9 mouse cellular contexts compared by ENCODE assay signal in the genomic region with DNA sequence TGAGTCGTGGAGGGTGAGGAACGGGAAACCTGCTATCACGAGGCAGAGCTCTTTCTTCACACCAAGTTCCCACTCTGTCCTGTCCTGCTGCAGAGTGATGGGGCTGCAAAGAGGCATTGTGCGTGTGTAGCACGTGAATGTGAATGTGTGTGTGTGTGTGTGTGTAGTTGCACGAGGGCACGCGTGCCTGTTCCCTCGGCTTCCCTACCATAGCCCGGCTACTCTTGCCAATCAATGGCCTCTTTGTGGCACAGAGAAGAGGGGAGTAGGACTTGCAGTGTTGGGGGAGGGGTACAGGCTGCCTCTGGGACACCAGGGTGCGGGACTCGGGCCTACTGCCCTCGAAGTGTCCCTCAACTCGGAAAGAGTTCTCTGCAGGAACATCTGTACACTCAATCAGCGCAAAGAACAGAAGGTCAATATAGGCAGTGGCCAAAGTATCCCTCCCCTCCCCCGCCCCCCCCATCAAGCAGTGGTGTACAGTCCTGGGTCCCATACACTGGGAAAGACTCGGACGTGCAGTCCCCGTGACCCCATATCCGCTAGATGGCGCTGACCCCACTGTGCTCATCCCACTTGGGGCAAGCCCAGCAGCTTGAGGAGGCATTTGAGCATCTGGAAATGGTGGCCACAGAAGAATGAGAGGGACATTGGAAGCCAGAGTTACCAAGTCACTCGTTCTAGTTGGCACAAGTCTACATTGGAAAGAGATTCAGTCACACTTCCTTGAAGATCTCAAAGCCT. TPM values are rescaled to one million over a fixed set of nuclear protein-coding genes. Genes with fewer than 3 reads are reported as not detected.
DNase-seq lines count a peak whose midpoint lies in the region; ATAC-seq lines count a peak whose summit lies in the region.
"Had no signal": no experiment of that assay in that cellular context is flagged by ENCODE, and none has a peak within 500 bp of the region (broad histone marks: within the 10 kb centered on the region; RNA-seq: fewer than 3 reads in every experiment).

No protein-coding gene starts in this region.

- no peaks in the 10 kb centered on the region for H3K9me3 ChIP-seq in midbrain, embryonic 10.5 days (replicated peaks)
- no peaks in the 10 kb centered on the region for H3K9me3 ChIP-seq in midbrain, embryonic 16.5 days (replicated peaks; ENCODE audit: control insufficient read depth, low read length, poor library complexity, severe bottlenecking)
- no peaks in the 10 kb centered on the region for H3K9me3 ChIP-seq in forebrain, embryonic 14.5 days (replicated peaks; ENCODE audit: control insufficient read depth, low read length)
- no peaks in the 10 kb centered on the region for H3K9me3 ChIP-seq in hindbrain, embryonic 15.5 days
- H3K9me3 ChIP-seq in limb, embryonic 13.5 days: no peaks in the 10 kb centered on the region
- no peaks in the 10 kb centered on the region for H3K9me3 ChIP-seq in neural tube, embryonic 13.5 days
- H3K9me3 ChIP-seq: stomach, embryonic 15.5 days had no signal

- H3K27me3 ChIP-seq in midbrain, embryonic 10.5 days (ENCODE audit: low read depth, poor library complexity, severe bottlenecking): peaks cover 46% of the 10 kb centered on the region
- H3K27me3 ChIP-seq in midbrain, embryonic 16.5 days (ENCODE audit: control insufficient read depth, insufficient read depth, low read depth, low read length): no peaks in the 10 kb centered on the region
- no peaks in the 10 kb centered on the region for H3K27me3 ChIP-seq in forebrain, embryonic 14.5 days (replicated peaks; ENCODE audit: control insufficient read depth, insufficient read depth, low read length)
- H3K27me3 ChIP-seq in hindbrain, embryonic 15.5 days: peaks cover 2% of the 10 kb centered on the region
- peaks cover 40% of the 10 kb centered on the region for H3K27me3 ChIP-seq in limb, embryonic 13.5 days
- peaks cover 12% of the 10 kb centered on the region for H3K27me3 ChIP-seq in neural tube, embryonic 13.5 days

- no peak for ATAC-seq in midbrain, embryonic 16.5 days
- ATAC-seq in forebrain, embryonic 14.5 days: no peak
- ATAC-seq in hindbrain, embryonic 15.5 days (ENCODE audit: low FRiP score, low read depth): peak; percentile 32; the same call in 1 of the 2 replicates
- ATAC-seq in limb, embryonic 13.5 days (ENCODE audit: low FRiP score, low read depth): 0 out of 2 replicates have a peak, but pooled peaks have one; percentile 51
- ATAC-seq in neural tube, embryonic 13.5 days (ENCODE audit: low read depth): 0 out of 2 replicates have a peak, but pooled peaks have one; percentile 12

- WGBS in midbrain, embryonic 10.5 days: 15% methylated on average over 22 of the region's 22 CpGs
- WGBS in midbrain, embryonic 16.5 days: 11% methylated on average over 22 of the region's 22 CpGs
- 10% methylated on average over 22 of the region's 22 CpGs for whole genome bisulfite sequencing in forebrain, embryonic 14.5 days
- 14% methylated on average over 22 of the region's 22 CpGs for WGBS in hindbrain, embryonic 15.5 days
- 20% methylated on average over 21 of the region's 22 CpGs for WGBS in limb, embryonic 13.5 days
- 14% methylated on average over 22 of the region's 22 CpGs for WGBS in neural tube, embryonic 13.5 days

- DNase-seq in midbrain, embryonic 10.5 days (ENCODE audit: low spot score): peak; percentile 78
- peak; percentile 75 for DNase-seq in adrenal gland, postnatal 25 days
- peak; percentile 55 for DNase-seq in forebrain, embryonic 14.5 days (ENCODE audit: low spot score)
- DNase-seq in spleen, postnatal 14 days (ENCODE audit: low spot score in 2 of 2): no peak

- peaks cover 36% of the 10 kb centered on the region for H3K4me1 ChIP-seq in midbrain, embryonic 10.5 days
- peaks cover 14% of the 10 kb centered on the region for H3K4me1 ChIP-seq in midbrain, embryonic 16.5 days (ENCODE audit: control insufficient read depth, insufficient read depth, low read length)
- peaks cover 13% of the 10 kb centered on the region for H3K4me1 ChIP-seq in forebrain, embryonic 14.5 days (ENCODE audit: control insufficient read depth, insufficient read depth, low read length)
- H3K4me1 ChIP-seq in hindbrain, embryonic 15.5 days (replicated peaks): peaks cover 12% of the 10 kb centered on the region
- peaks cover 18% of the 10 kb centered on the region for H3K4me1 ChIP-seq in limb, embryonic 13.5 days
- peaks cover 40% of the 10 kb centered on the region for H3K4me1 ChIP-seq in neural tube, embryonic 13.5 days (replicated peaks)

- H3K9ac ChIP-seq in midbrain, embryonic 16.5 days (ENCODE audit: low read depth, low read length): no peak overlapping the region
- H3K9ac ChIP-seq in forebrain, embryonic 14.5 days (ENCODE audit: low read length): 0 out of 2 replicates have a peak overlapping the region, but pooled peaks have one; percentile 25
- H3K9ac ChIP-seq in hindbrain, embryonic 15.5 days: no peak overlapping the region
- no peak overlapping the region for H3K9ac ChIP-seq in limb, embryonic 13.5 days
- H3K9ac ChIP-seq in neural tube, embryonic 13.5 days: peak overlapping the region; percentile 43
- H3K9ac ChIP-seq: stomach, embryonic 15.5 days had no signal

- H3K27ac ChIP-seq in midbrain, embryonic 10.5 days (replicated peaks): 0 out of 2 replicates have a peak overlapping the region, but pooled peaks have one; percentile 38
- no peak overlapping the region for H3K27ac ChIP-seq in midbrain, embryonic 16.5 days (ENCODE audit: low read length)
- no peak overlapping the region for H3K27ac ChIP-seq in forebrain, embryonic 14.5 days (ENCODE audit: low read depth, low read length)
- H3K27ac ChIP-seq in hindbrain, embryonic 15.5 days (replicated peaks): no peak overlapping the region
- H3K27ac ChIP-seq in limb, embryonic 13.5 days: no peak overlapping the region
- H3K27ac ChIP-seq in neural tube, embryonic 13.5 days (replicated peaks): peak overlapping the region; percentile 42; the same call in 1 of the 2 replicates
- H3K27ac ChIP-seq: stomach, embryonic 15.5 days had no signal

- no peaks in the 10 kb centered on the region for H3K36me3 ChIP-seq in midbrain, embryonic 10.5 days
- H3K36me3 ChIP-seq in midbrain, embryonic 16.5 days (ENCODE audit: control insufficient read depth, insufficient read depth, low read length): no peaks in the 10 kb centered on the region
- H3K36me3 ChIP-seq in forebrain, embryonic 14.5 days (ENCODE audit: control insufficient read depth, insufficient read depth, low read length): no peaks in the 10 kb centered on the region
- H3K36me3 ChIP-seq in hindbrain, embryonic 15.5 days: no peaks in the 10 kb centered on the region
- H3K36me3 ChIP-seq in limb, embryonic 13.5 days: no peaks in the 10 kb centered on the region
- H3K36me3 ChIP-seq in neural tube, embryonic 13.5 days: no peaks in the 10 kb centered on the region
- H3K36me3 ChIP-seq: stomach, embryonic 15.5 days had no signal

- no peak overlapping the region for H3K4me3 ChIP-seq in midbrain, embryonic 10.5 days
- H3K4me3 ChIP-seq in midbrain, embryonic 16.5 days (ENCODE audit: low read depth, low read length): no peak overlapping the region
- H3K4me3 ChIP-seq in forebrain, embryonic 14.5 days (ENCODE audit: low read depth, low read length): no peak overlapping the region
- no peak overlapping the region for H3K4me3 ChIP-seq in hindbrain, embryonic 15.5 days
- H3K4me3 ChIP-seq in limb, embryonic 13.5 days: no peak overlapping the region
- H3K4me3 ChIP-seq in neural tube, embryonic 13.5 days: no peak overlapping the region
- H3K4me3 ChIP-seq: stomach, embryonic 15.5 days had no signal

- H3K4me2 ChIP-seq in midbrain, embryonic 16.5 days (ENCODE audit: low read length): no peak overlapping the region
- H3K4me2 ChIP-seq in forebrain, embryonic 14.5 days (ENCODE audit: low read length): no peak overlapping the region
- H3K4me2 ChIP-seq in hindbrain, embryonic 15.5 days: no peak overlapping the region
- no peak overlapping the region for H3K4me2 ChIP-seq in limb, embryonic 13.5 days (replicated peaks)
- H3K4me2 ChIP-seq in neural tube, embryonic 13.5 days: peak overlapping the region; percentile 13; the same call in 1 of the 2 replicates
- H3K4me2 ChIP-seq: stomach, embryonic 15.5 days had no signal

RNA-seq across cellular contexts. Expression of gene Nectin1, which starts 13.3 kb away (rescaled TPM):
- 6.9 and 7.3 TPM in 2 replicates for polyA plus RNA-seq in midbrain, embryonic 10.5 days (2016; fragmentation: Nextera tagmentation; extraction: Ambion mirVana)
- 13.2 and 13.4 TPM in 2 replicates for polyA plus RNA-seq in midbrain, embryonic 16.5 days (2015; fragmentation: Nextera tagmentation; extraction: Ambion mirVana)
- total RNA-seq in adrenal gland, postnatal 25 days (2021): 23.6 and 25.7 TPM in 2 replicates
- polyA plus RNA-seq in forebrain, embryonic 14.5 days (2014; fragmentation: Nextera tagmentation; extraction: Ambion mirVana): 8.5 and 10.8 TPM in 2 replicates
- polyA plus RNA-seq in hindbrain, embryonic 15.5 days (2015; fragmentation: Nextera tagmentation; extraction: Ambion mirVana): 14.8 and 16.2 TPM in 2 replicates
- polyA plus RNA-seq in limb, embryonic 13.5 days (2015; fragmentation: Nextera tagmentation; extraction: Ambion mirVana): 6.5 and 6.6 TPM in 2 replicates
- polyA plus RNA-seq in neural tube, embryonic 13.5 days (2015; fragmentation: Nextera tagmentation; extraction: Ambion mirVana): 12.0 and 14.1 TPM in 2 replicates

Comparison
In these comparisons a context has a peak if more than half of its experiments do, and no peak if none do; other contexts are left out.
1. H3K27ac ChIP-seq: peak in midbrain, embryonic 10.5 days (single experiment) and neural tube, embryonic 13.5 days (single experiment); none in midbrain, embryonic 16.5 days (single experiment), forebrain, embryonic 14.5 days (single experiment), hindbrain, embryonic 15.5 days (single experiment) and limb, embryonic 13.5 days (single experiment).
2. DNase-seq: peak in midbrain, embryonic 10.5 days (single experiment), adrenal gland, postnatal 25 days (single experiment) and forebrain, embryonic 14.5 days (single experiment); none in spleen, postnatal 14 days (0 of 2).
3. ATAC-seq: peak in hindbrain, embryonic 15.5 days (single experiment), limb, embryonic 13.5 days (single experiment) and neural tube, embryonic 13.5 days (single experiment); none in midbrain, embryonic 16.5 days (single experiment) and forebrain, embryonic 14.5 days (single experiment).
4. H3K9ac ChIP-seq: peak in forebrain, embryonic 14.5 days (single experiment) and neural tube, embryonic 13.5 days (single experiment); none in midbrain, embryonic 16.5 days (single experiment), hindbrain, embryonic 15.5 days (single experiment) and limb, embryonic 13.5 days (single experiment).